Mouse (Mus musculus): ENCODE data around the gene Ctu2.

The Ctu2 gene

DNA sequence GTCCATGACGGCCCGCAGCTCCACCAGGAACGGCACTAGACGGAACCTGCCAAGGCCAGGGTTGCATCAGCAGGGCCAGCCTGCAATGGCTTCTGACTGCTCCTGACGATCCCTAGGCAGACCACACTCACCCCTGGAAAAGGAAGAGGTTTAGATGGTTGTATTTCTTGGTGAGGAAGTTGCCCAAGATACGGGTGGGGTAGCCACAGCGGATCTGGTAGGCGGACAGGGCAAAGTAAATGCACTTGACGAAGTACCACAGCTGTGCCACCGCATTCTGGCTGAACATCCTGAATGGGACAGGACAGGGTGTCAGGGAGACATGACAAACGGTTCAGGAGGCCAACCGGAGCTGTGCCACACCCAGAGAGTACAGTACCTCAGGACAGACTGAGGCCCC, 8.9 kb downstream of the Ctu2 start:
- DNase-seq (ENCODE audit: extremely low spot score, low spot score): no peak

DNA sequence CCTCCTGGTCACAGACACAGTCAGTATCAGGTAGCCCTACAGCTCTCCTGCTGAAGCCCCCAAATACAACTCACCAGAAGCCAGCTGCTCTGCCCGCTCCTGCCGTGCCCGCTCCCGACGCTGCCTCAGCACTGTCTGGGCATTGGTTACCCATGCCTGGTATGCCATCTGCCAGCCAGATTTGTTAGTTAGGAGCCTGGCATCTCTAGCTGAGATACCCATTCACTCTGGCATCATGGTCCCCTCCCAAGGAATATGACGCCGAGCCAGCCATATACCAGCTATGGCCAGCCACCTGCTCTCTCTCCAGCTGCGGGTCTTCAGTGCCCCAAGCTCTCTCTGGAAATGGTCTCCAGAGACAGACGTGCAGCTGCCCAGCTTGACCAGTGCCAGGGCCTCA, 12.4 kb downstream of the Ctu2 start:
- DNase-seq (ENCODE audit: extremely low spot score, low spot score): no peak

- DNase-seq (ENCODE audit: extremely low spot score, low spot score): no peak
These were observed 21.2 kb downstream of the Ctu2 start for GRCm38 (mm10) chr8:122497016-122497734.

DNA sequence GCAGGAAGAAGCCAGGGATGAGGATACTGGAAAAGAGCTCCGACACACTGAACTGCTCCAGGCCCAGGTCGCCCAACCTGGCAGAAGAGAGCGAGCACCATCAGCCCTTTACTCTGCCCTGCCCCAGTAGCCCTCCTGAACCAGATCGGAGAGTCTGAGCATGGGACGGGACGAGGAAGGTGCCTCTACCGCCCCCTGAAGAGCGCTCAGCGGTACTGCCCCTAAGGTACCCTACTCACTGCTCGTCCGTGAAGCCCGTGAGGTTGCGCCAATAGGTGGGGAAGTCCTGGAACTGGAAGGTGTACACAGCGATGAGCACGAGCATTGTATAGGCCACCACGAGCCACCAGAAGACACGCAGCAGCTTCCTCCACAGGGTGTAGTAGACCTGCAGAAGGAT, 22.0 kb downstream of the Ctu2 start:
- no peak for DNase-seq (ENCODE audit: extremely low spot score, low spot score)

- peak; percentile 76 for DNase-seq (ENCODE audit: extremely low spot score, low spot score)
These were observed 24.9 kb downstream of the Ctu2 start for GRCm38 (mm10) chr8:122500856-122501255.

GRCm38 (mm10) chr8:122511552-122511951, 35.6 kb downstream of the Ctu2 start:
- DNase-seq (ENCODE audit: extremely low spot score, low spot score): no peak

- DNase-seq (ENCODE audit: extremely low spot score, low spot score): no peak
These were observed 36.4 kb downstream of the Ctu2 start for GRCm38 (mm10) chr8:122512392-122512791.

DNA sequence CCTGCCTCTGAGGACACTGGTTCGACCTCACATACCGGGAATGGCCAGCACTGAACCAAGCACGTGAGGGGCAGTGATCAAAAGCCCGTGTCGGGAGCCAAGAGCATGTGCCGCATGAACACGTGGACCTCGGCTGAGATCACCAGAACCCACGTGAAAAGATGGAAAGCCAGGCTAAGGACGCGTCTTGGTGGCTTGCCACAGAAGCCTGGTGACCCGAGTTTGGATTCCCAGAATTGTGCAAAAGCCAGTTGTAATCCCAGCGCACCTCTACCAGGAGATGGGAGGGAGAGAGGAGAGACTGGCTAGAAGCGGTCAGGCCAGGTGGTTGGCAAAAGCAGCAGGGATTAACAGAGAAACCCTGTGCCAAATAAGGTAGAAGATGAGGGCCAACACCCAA, 39.8 kb downstream of the Ctu2 start:
- DNase-seq (ENCODE audit: extremely low spot score, low spot score): no peak

DNA sequence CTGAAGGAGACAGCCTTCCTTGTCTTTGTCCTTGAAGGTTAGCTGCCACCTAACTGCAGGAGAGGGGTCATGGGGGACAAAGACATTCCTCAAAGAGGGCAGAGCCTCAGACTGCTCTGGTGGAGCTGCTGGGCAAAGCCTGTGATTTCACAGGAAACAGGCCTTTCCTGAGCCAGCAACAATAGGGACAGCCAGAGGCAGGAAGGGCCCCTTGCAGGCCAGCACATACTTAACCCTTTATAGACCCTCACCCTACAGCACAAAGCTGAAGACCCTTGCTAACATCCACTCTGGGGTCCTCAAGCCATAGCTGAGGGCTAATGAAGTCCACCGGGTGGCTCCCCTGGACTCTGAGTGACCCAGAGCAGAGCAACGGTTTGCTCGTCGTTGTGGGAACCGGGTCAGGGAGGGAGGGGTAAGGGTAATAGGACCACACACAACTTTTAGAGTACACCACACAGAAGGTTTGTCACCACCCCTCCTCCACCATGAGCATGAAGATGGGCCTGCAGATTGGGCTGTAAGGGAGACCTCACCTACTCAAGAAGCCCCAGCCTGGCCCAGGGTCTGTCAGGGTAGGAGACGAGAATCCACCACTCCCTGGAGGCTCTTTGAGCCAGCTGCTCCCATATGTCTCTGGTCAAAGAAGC, 41.7 kb downstream of the Ctu2 start:
- peak; percentile 48 for DNase-seq (ENCODE audit: extremely low spot score, low spot score)

- DNase-seq (ENCODE audit: extremely low spot score, low spot score): no peak
These were observed 44.7 kb downstream of the Ctu2 start for GRCm38 (mm10) chr8:122520611-122521010.

DNA sequence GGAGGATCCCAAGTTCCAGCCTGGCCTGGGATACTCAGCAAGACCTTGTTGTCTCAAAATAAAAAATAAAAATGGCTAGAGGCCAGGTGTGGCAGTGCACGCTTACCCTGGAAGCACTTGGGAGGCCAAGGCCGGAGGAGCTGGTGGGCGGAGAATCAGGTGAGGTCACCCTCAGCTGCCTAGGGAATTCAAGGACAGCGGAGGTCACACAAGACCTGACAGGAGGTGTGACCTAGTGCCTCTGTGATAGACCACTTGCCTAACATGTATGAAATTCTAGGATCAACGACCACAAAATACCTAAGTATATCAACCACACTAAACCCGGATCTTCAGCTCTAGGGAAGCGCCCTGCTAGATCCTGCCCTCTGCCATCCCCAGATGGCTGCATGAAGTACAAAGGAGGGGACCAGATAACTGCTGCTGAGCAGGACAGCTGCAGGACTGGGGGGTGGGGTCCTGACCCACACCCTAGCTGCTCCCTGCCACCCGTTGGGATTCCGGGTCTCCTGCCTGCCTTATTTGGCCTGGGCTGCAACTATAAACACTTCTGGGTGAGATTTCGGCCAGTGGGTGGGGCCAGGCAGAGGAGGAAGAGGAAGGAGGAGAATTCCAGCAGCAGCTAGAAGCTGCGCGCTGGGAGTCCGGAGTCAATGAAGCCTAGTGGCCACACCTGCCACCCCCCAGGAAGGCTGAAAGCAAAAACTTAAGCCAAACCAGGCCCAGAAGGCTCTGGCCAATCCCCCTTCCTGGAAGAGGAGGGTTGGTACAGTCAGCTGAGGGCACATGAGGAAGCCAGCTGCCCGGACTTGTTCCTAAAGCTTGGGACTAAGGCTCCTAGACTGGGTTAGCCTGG, 47.1 kb downstream of the Ctu2 start:
- no peak for DNase-seq (ENCODE audit: extremely low spot score, low spot score)

DNA sequence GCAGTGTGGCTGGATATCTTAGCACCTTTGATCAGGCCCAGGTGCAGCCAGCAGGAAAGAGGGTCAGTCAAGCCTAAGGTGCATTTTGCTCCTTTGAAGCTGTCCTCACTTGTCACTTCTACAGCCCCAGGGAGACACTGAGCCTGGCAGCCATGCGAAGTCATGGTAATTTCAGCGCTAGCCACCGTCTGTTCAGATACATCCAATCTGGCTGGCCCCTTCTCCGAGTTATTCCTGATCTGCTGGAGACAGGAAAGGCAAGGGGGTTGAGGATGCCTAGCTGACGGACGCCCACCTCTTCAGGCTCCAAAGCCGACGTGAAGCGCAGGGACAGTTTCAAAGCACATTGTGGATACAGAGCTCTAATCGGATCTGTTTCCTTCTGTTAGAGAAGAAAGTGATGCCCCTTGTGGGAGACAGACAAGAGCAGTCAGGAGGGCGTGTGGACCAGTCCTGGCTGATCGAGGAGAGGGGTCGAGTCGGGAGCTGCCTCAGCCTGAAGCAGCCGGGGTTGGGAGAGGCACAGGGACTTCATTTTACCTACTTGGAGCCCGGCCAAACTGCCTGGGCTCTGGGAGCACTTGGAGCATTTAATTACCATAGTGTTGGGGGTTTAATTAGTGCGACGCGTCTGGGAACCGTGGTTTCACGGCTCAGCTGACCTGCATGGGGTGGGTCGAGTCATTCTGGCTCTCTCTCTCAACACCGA, 47.9 kb downstream of the Ctu2 start:
- no peak for DNase-seq (ENCODE audit: extremely low spot score, low spot score)

GRCm38 (mm10) chr8:122524506-122524905, 48.6 kb downstream of the Ctu2 start:
- DNase-seq (ENCODE audit: extremely low spot score, low spot score): no peak

DNA sequence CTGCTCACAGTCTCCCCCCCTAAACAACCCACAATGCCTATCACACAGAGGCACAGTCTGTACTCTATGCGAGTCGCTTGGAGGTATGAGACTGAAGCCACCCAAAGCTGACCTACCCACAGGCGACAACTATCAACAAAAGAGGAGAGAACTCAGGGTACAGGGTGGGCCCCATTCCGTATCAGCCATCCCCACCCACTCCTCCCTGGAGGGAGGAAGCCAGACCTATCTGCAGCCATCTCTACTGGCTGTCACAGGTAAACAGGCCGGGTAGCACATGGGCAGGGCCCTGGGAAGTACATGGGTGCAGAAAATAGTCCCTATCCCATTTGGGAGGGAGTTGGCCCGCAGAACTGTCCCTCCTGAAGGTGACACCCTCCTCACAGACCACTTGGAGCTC, 49.1 kb downstream of the Ctu2 start:
- no peak for DNase-seq (ENCODE audit: extremely low spot score, low spot score)

DNA sequence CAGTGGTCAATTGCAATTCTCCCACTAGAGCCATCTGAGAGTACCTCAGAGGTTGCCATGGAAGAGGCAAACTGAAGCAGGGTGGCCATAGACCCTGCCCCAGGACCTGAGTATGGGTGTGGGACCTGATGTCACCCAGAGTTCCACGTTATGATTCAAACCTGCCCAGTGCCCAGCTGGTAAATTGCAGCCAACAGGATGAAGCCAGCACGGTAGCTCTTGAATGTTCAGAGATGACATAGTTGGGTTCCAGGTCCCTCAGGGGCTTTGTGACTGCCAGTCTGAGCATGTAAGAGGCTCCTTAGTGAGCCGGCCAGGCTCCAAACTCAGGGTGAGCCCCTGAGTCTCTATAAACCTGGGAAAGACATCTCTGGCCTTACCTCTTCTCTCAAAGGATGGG, 50.1 kb downstream of the Ctu2 start:
- no peak for DNase-seq (ENCODE audit: extremely low spot score, low spot score)

- DNase-seq (ENCODE audit: extremely low spot score, low spot score): no peak
These were observed 50.7 kb downstream of the Ctu2 start for GRCm38 (mm10) chr8:122526526-122527170.

DNA sequence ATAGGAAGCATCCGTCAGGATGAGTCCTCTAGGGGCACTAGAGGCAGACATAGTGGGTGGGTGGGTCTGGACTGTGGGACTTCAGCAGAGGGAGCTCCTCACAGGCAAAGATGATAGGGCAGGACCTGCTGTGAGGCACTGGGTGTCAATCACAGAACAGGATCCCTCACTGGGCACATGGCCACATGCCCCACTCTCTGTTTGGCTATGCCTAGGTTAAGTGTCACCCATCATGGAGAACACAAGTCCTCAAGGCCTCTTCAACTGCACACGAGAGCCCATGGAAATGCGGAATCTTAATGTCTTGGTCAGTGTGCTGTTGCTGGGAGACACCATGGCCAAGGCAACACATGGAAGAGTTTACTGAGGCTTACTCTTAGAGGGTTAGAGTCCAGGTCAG, 52.0 kb downstream of the Ctu2 start:
- DNase-seq (ENCODE audit: extremely low spot score, low spot score): no peak

GRCm38 (mm10) chr8:122529159-122529558, 53.2 kb downstream of the Ctu2 start:
- no peak for DNase-seq (ENCODE audit: extremely low spot score, low spot score)

GRCm38 (mm10) chr8:122531312-122531711, 55.4 kb downstream of the Ctu2 start:
- DNase-seq (ENCODE audit: extremely low spot score, low spot score): no peak

Data from neural tube, embryonic 10.5 days (tissue).